9 mouse cellular contexts compared by ENCODE assay signal in the genomic region with DNA sequence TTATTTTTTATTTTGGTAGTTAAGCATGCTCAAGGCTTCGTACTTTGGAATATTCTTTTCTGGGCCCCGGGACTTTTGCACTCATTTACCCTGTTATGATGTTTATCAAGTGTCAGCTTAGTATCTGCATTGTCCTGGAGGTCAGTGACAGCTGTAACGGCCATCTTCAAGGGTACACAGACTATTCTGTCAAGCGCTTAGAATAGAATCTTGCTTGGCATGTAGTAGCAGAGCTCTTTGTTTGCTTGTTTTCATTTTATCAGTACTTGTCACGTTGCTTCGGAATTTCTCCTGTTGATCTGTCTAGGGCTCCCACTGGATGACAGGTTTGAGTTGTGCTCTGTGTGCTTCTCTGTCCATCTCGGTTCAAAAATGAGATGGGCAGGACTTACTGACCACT. TPM values are rescaled to one million over a fixed set of nuclear protein-coding genes. Genes with fewer than 3 reads are reported as not detected.
DNase-seq lines count a peak whose midpoint lies in the region; ATAC-seq and TF ChIP-seq lines count a peak whose summit lies in the region.
"Had no signal": no experiment of that assay in that cellular context is flagged by ENCODE, and none has a peak within 500 bp of the region (broad histone marks: within the 10 kb centered on the region; RNA-seq: fewer than 3 reads in every experiment).

No protein-coding gene starts in this region.

- ATAC-seq in lung, postnatal 0 days: no peak
- ATAC-seq in heart, postnatal 0 days (ENCODE audit: insufficient read depth, low read depth): peak; percentile 25; the same call in 1 of the 2 replicates
- ATAC-seq in liver, embryonic 14.5 days (ENCODE audit: insufficient read depth): no peak

- peaks cover 28% of the 10 kb centered on the region for H3K36me3 ChIP-seq in lung, postnatal 0 days (ENCODE audit: insufficient read depth, low read length)
- H3K36me3 ChIP-seq in heart, postnatal 0 days (replicated peaks; ENCODE audit: control insufficient read depth, insufficient read depth, low read length): peaks cover 43% of the 10 kb centered on the region
- H3K36me3 ChIP-seq in liver, embryonic 14.5 days (replicated peaks; ENCODE audit: control insufficient read depth, insufficient read depth, low read depth): peaks cover 30% of the 10 kb centered on the region

- H3K9ac ChIP-seq in lung, postnatal 0 days (replicated peaks; ENCODE audit: low read depth): 0 out of 2 replicates have a peak overlapping the region, but pooled peaks have one; percentile 26
- peak overlapping the region; percentile 96 for H3K9ac ChIP-seq in heart, postnatal 0 days (replicated peaks; ENCODE audit: low read depth, low read length)
- peak overlapping the region; percentile 84 for H3K9ac ChIP-seq in liver, embryonic 14.5 days (replicated peaks)

- no peak for TF ChIP-seq EP300 in lung, postnatal 0 days (IDR thresholded peaks at IDR 0.05)
- no peak for TF ChIP-seq EP300 in heart, postnatal 0 days (IDR thresholded peaks at IDR 0.05; ENCODE audit: low read depth)
- no peak for TF ChIP-seq EP300 in liver, embryonic 14.5 days (IDR thresholded peaks at IDR 0.05; ENCODE audit: low read depth)

- DNase-seq in lung, postnatal 0 days (ENCODE audit: low spot score): no peak
- no peak for DNase-seq in lung, adult 18-20 months
- peak; percentile 82 for DNase-seq in heart, postnatal 0 days (ENCODE audit: low spot score)
- no peak for DNase-seq in liver, embryonic 14.5 days (ENCODE audit: low read depth in 3 of 3, low spot score in 3 of 3)
- no peak for DNase-seq in cerebellum, adult 11 months
- no peak for DNase-seq in frontal cortex, postnatal 25 days (ENCODE audit: low spot score in 2 of 2)
- DNase-seq in embryo, embryonic 11 days: no peak
- DNase-seq: cerebellum, postnatal 14 days had no signal

- H3K27me3 ChIP-seq in lung, postnatal 0 days (replicated peaks; ENCODE audit: insufficient read depth, low read length): no peaks in the 10 kb centered on the region
- H3K27me3 ChIP-seq in heart, postnatal 0 days (ENCODE audit: control insufficient read depth, insufficient read depth, low read length): no peaks in the 10 kb centered on the region
- no peaks in the 10 kb centered on the region for H3K27me3 ChIP-seq in liver, embryonic 14.5 days (ENCODE audit: control insufficient read depth, insufficient read depth, low read length)

- no peaks in the 10 kb centered on the region; the same call in 1 of the 2 replicates for H3K4me1 ChIP-seq in lung, postnatal 0 days (ENCODE audit: insufficient read depth, low read depth, low read length)
- peaks cover 32% of the 10 kb centered on the region for H3K4me1 ChIP-seq in heart, postnatal 0 days (ENCODE audit: control insufficient read depth, insufficient read depth)
- H3K4me1 ChIP-seq in liver, embryonic 14.5 days (replicated peaks; ENCODE audit: control insufficient read depth in 2 of 2, insufficient read depth in 2 of 2, low read length in 1 of 2): peaks cover 8 to 17% of the 10 kb centered on the region in 2 experiments

- H3K9me3 ChIP-seq in lung, postnatal 0 days (ENCODE audit: low read length): no peaks in the 10 kb centered on the region
- no peaks in the 10 kb centered on the region for H3K9me3 ChIP-seq in heart, postnatal 0 days (replicated peaks; ENCODE audit: control insufficient read depth, low read length)
- H3K9me3 ChIP-seq in liver, embryonic 14.5 days (ENCODE audit: control insufficient read depth, low read length): no peaks in the 10 kb centered on the region

- peak overlapping the region; percentile 81; the same call in 1 of the 2 replicates for H3K4me2 ChIP-seq in lung, postnatal 0 days (replicated peaks; ENCODE audit: low read depth, low read length)
- peak overlapping the region; percentile 90 for H3K4me2 ChIP-seq in heart, postnatal 0 days (ENCODE audit: low read depth, low read length)
- peak overlapping the region; percentile 81 for H3K4me2 ChIP-seq in liver, embryonic 14.5 days (ENCODE audit: low read depth)

- WGBS in lung, postnatal 0 days: 55% methylated on average over 7 of the region's 7 CpGs
- 20% methylated on average over 7 of the region's 7 CpGs for WGBS in heart, postnatal 0 days
- 53% methylated on average over 7 of the region's 7 CpGs for WGBS in liver, embryonic 14.5 days (ENCODE audit: insufficient replicate concordance)

- no peak overlapping the region for H3K4me3 ChIP-seq in lung, postnatal 0 days (ENCODE audit: low read depth, low read length)
- peak overlapping the region; percentile 93 for H3K4me3 ChIP-seq in heart, postnatal 0 days (ENCODE audit: low read depth, low read length)
- peak overlapping the region in 1 of 2 experiments; percentile 95; a peak in 2 of 4 replicates for H3K4me3 ChIP-seq in liver, embryonic 14.5 days (ENCODE audit: insufficient read depth in 1 of 2, low read depth in 2 of 2, low read length in 2 of 2)

- H3K27ac ChIP-seq in lung, postnatal 0 days (ENCODE audit: low read length): no peak overlapping the region
- peak overlapping the region; percentile 96 for H3K27ac ChIP-seq in heart, postnatal 0 days (ENCODE audit: low read depth)
- H3K27ac ChIP-seq in liver, embryonic 14.5 days: no peak overlapping the region

- no peak for TF ChIP-seq CTCF in lung, postnatal 0 days (IDR thresholded peaks at IDR 0.05)
- no peak for TF ChIP-seq CTCF in heart, postnatal 0 days (IDR thresholded peaks at IDR 0.05; ENCODE audit: low read depth)
- no peak for TF ChIP-seq CTCF in liver, embryonic 14.5 days (IDR thresholded peaks at IDR 0.05; ENCODE audit: low read depth)

RNA-seq across cellular contexts. Expression of gene Prpf19, which starts 1.8 kb away (rescaled TPM):
- 18.8 and 22.4 TPM in 2 replicates for polyA plus RNA-seq in lung, postnatal 0 days (2015; fragmentation: Nextera tagmentation; extraction: Ambion mirVana)
- 362 and 463 TPM in 2 replicates for total RNA-seq in heart, postnatal 0 days (2014; rRNA removed; ENCODE audit: low replicate concordance)
- 33.0 and 36.8 TPM in 2 replicates for polyA plus RNA-seq in heart, postnatal 0 days (2015; fragmentation: Nextera tagmentation; extraction: Ambion mirVana)
- 108 and 117 TPM in 2 replicates for polyA plus RNA-seq in liver, embryonic 14.5 days (2012; rRNA removed)
- 15.7 and 19.1 TPM in 2 replicates for polyA plus RNA-seq in liver, embryonic 14.5 days (2014; fragmentation: Nextera tagmentation; extraction: Ambion mirVana)

RNA-seq across cellular contexts. Expression of gene Tmem109, which starts 15.0 kb away (rescaled TPM):
- 143 and 155 TPM in 2 replicates for polyA plus RNA-seq in lung, postnatal 0 days (2015; fragmentation: Nextera tagmentation; extraction: Ambion mirVana)
- 80.6 and 99.8 TPM in 2 replicates for total RNA-seq in heart, postnatal 0 days (2014; rRNA removed; ENCODE audit: low replicate concordance)
- 85.8 and 90.9 TPM in 2 replicates for polyA plus RNA-seq in heart, postnatal 0 days (2015; fragmentation: Nextera tagmentation; extraction: Ambion mirVana)
- polyA plus RNA-seq in liver, embryonic 14.5 days (2012; rRNA removed): 10.9 and 11.1 TPM in 2 replicates
- 16.1 and 16.5 TPM in 2 replicates for polyA plus RNA-seq in liver, embryonic 14.5 days (2014; fragmentation: Nextera tagmentation; extraction: Ambion mirVana)

RNA-seq across cellular contexts. Expression of gene Zp1, which starts 23.6 kb away (rescaled TPM):
- not detected in 2 replicates for polyA plus RNA-seq in lung, postnatal 0 days (2015; fragmentation: Nextera tagmentation; extraction: Ambion mirVana)
- not detected in 2 replicates for total RNA-seq in heart, postnatal 0 days (2014; rRNA removed; ENCODE audit: low replicate concordance)
- 0.19 TPM in 1 of 2 replicates, not detected in the other for polyA plus RNA-seq in heart, postnatal 0 days (2015; fragmentation: Nextera tagmentation; extraction: Ambion mirVana)
- polyA plus RNA-seq in liver, embryonic 14.5 days (2012; rRNA removed): not detected in 2 replicates
- polyA plus RNA-seq in liver, embryonic 14.5 days (2014; fragmentation: Nextera tagmentation; extraction: Ambion mirVana): not detected in 2 replicates
- total RNA-seq: hematopoietic stem cell, adult 5-6 weeks had no signal

RNA-seq across cellular contexts. Expression of gene Tmem132a, which starts 27.1 kb away (rescaled TPM):
- polyA plus RNA-seq in lung, postnatal 0 days (2015; fragmentation: Nextera tagmentation; extraction: Ambion mirVana): 15.1 and 18.9 TPM in 2 replicates
- total RNA-seq in heart, postnatal 0 days (2014; rRNA removed; ENCODE audit: low replicate concordance): 69.1 and 71.7 TPM in 2 replicates
- polyA plus RNA-seq in heart, postnatal 0 days (2015; fragmentation: Nextera tagmentation; extraction: Ambion mirVana): 19.3 and 19.5 TPM in 2 replicates
- 2.5 and 2.8 TPM in 2 replicates for polyA plus RNA-seq in liver, embryonic 14.5 days (2012; rRNA removed)
- polyA plus RNA-seq in liver, embryonic 14.5 days (2014; fragmentation: Nextera tagmentation; extraction: Ambion mirVana): 1.6 and 2.2 TPM in 2 replicates

RNA-seq across cellular contexts. Expression of gene Ptgdr2, which starts 40.1 kb away (rescaled TPM):
- 0.36 and 0.45 TPM in 2 replicates for polyA plus RNA-seq in lung, postnatal 0 days (2015; fragmentation: Nextera tagmentation; extraction: Ambion mirVana)
- 0.11 and 0.39 TPM in 2 replicates for total RNA-seq in heart, postnatal 0 days (2014; rRNA removed; ENCODE audit: low replicate concordance)
- polyA plus RNA-seq in heart, postnatal 0 days (2015; fragmentation: Nextera tagmentation; extraction: Ambion mirVana): 0.04 and 0.07 TPM in 2 replicates
- polyA plus RNA-seq in liver, embryonic 14.5 days (2012; rRNA removed): 0.02 and 0.04 TPM in 2 replicates
- polyA plus RNA-seq in liver, embryonic 14.5 days (2014; fragmentation: Nextera tagmentation; extraction: Ambion mirVana): 0.05 and 0.09 TPM in 2 replicates

Comparison
In these comparisons a context has a peak if more than half of its experiments do, and no peak if none do; other contexts are left out.
1. H3K9ac ChIP-seq: peak in every context shown above with its lines; median percentile 96 in heart, postnatal 0 days; 84 in liver, embryonic 14.5 days; 26 in lung, postnatal 0 days.